Mouse (Mus musculus) megakaryocyte, embryonic 14.5 days (primary cell): ENCODE measurements around the gene Foxc2. TPM values are rescaled to one million over a fixed set of nuclear protein-coding genes. Genes with fewer than 3 reads are reported as not detected.

Experiments
- H3K27me3 ChIP-seq: replicated peaks from 2 replicates; pipeline ENCODE3; 2012; ENCODE audit warnings: inconsistent platforms
- H3K36me3 ChIP-seq: replicated peaks from 2 replicates; pipeline ENCODE3; 2012; ENCODE audit warnings: low read length, inconsistent platforms, mixed read lengths
- H3K4me1 ChIP-seq: 2 replicates; pipeline ENCODE4 v1.6.1; 2012; ENCODE audit warnings: inconsistent platforms
- H3K4me3 ChIP-seq: replicated peaks from 2 replicates; pipeline ENCODE3; 2012; ENCODE audit warnings: moderate library complexity, mild to moderate bottlenecking, inconsistent platforms
- H3K9me3 ChIP-seq: 2 replicates; pipeline ENCODE4 v1.6.1; 2012; ENCODE audit warnings: inconsistent platforms
- FLI1 ChIP-seq: IDR thresholded peaks from 2 replicates; pipeline ENCODE4 v1.6.1; 2012; ENCODE audit warnings: low read length, inconsistent platforms, mixed read lengths
- GATA1 ChIP-seq: IDR thresholded peaks from 3 replicates; pipeline ENCODE4 v1.6.1; 2012; ENCODE audit warnings: mixed read lengths, low read length, inconsistent platforms, borderline replicate concordance
- polyA plus RNA-seq: library from polyadenylated mRNA; stranded (reverse); fragments of >175 nt; gene quantifications from 2 replicates; pipeline ENCODE4 v1.2.3, GENCODE M21; 2012; ENCODE audit warnings: low replicate concordance; ENCODE audit not compliant: insufficient read depth

Foxc2 gene
- polyA plus RNA-seq, 1 experiment = 0.06 TPM

DNA sequence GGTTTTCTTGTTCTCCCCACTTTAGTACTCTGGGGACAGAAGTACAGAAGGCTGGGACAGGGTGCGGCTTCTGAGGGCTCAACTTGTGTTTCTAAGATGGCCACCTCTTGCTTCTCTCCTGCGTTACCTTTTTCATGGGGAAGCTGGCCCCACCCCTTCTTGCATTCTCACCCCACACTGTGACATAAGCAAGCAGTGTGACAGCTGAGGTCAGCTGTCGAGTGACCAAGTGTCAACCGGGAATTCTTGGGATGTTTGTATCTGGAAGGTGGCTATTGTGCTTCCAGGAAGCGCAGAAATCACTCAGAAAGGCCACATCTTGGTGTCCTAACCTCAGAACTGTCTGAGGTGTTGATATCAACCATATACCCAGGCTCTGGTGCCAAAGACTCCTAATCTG is 52.1 kb downstream of the Foxc2 start:
- Histone ChIP-seq H3K4me1 (peaks cover 74% of the 10 kb centered on the region), H3K27me3 (peaks cover 60% of the 10 kb centered on the region), H3K9me3 (no peaks in the 10 kb centered on the region), H3K4me3 (no peak overlapping the region), H3K36me3 (no peaks in the 10 kb centered on the region)
- TF ChIP-seq FLI1 (no peak), GATA1 (no peak)

Other genes starting within 250 kb of the Foxc2 start
- not detected in 2 replicates for gene Foxf1, start 31.8 kb upstream of the Foxc2 start, polyA plus RNA-seq
- gene Mthfsd, start 7.8 kb upstream of the Foxc2 start, polyA plus RNA-seq = 66.9 and 128 TPM in 2 replicates
- gene Foxl1, start 11.8 kb downstream of the Foxc2 start, polyA plus RNA-seq = not detected in 2 replicates